Mouse (Mus musculus): ENCODE data around the gene Wdr20.

DNA sequence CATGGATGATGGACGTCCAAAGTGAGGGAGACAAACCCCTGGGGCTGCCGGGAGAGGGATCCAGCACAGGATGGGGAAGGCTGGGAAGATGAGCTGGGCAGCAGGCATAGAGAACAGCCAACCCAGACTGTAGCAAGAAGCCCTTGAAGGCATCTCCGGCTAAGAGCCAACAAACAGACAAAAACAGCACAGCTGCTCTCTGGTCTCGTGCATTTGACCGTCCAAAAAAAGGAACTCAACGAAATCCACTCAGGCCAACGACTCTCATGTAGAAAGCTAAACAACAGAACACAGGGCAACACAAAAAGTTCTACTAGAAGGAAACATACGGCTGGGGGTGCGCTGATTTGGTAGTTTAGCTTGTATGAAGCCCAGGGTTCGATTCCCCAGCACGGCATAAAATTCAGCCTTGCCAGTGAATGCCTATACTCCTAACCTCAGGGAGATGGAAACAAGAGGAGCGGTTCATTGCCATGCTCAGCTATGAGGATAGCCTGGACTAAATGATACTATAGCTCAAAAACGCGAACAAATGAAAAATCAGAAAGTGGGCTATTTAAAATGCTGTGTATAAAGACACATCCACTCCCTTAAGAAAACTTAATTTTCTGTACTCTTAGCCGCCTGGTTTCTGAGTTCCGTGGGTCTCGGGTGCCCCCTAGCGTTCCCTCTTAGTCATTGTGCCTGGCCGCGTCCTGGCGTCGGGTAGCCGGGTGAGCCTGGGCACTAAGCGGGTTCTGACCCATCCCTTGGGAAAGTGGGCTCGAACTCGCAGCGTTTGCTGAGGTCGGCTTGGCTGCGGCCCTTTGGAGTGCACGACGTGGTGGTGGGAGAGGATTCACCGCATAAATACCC is 105.7 kb downstream of the Wdr20 start:
- peak; percentile 93 for TF ChIP-seq CTCF (IDR thresholded peaks at IDR 0.05; ENCODE audit: borderline replicate concordance, control insufficient read depth, extremely low read depth, insufficient read depth, low read length, poor library complexity)
- TF ChIP-seq POLR2A (IDR thresholded peaks at IDR 0.05; ENCODE audit: control insufficient read depth, extremely low read depth, insufficient read depth, low read length, poor library complexity), result no peak

Measured in thymus, adult 2 months (tissue).